Mouse (Mus musculus): Measurements from ENCODE around the gene Top2b. TPM values are rescaled to one million over a fixed set of nuclear protein-coding genes. Genes with fewer than 3 reads are reported as not detected.

Top2b gene
- polyA plus RNA-seq, 1 experiment from 2014 or later, result 17.6 TPM

DNA sequence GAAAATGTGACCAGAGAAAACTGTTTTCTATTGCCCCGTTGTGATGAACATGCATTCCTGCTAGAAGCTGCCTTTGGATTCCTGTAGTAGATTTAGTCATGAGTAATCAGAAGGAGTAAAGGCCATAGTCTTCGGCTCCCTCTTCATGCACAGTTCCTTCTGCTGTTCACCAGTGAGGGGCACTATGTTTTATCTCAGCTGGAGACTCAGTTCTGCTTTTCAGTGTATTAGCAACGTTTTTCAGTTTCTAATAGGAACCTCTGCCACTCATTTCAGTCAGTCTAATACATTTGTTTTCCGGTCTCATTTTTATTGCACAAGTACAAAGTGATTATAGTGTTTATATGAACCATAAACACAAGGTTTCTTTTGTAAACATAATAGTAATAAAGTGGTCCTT, 62.6 kb downstream of the Top2b start:
- no peak overlapping the region for H3K27ac ChIP-seq
- H3K4me2 ChIP-seq, result no peak overlapping the region
- no peaks in the 10 kb centered on the region for H3K9me3 ChIP-seq (replicated peaks)
- no peaks in the 10 kb centered on the region for H3K4me1 ChIP-seq (replicated peaks)
- peaks cover 48% of the 10 kb centered on the region for H3K36me3 ChIP-seq
- WGBS (ENCODE audit: insufficient replicate concordance), result 65% methylated on average over 4 of the region's 4 CpGs
- no peaks in the 10 kb centered on the region for H3K27me3 ChIP-seq
- ATAC-seq (ENCODE audit: low read depth) (no peak), DNase-seq (no peak)
- no peak overlapping the region for H3K4me3 ChIP-seq (replicated peaks)
- H3K9ac ChIP-seq, result no peak overlapping the region

DNA sequence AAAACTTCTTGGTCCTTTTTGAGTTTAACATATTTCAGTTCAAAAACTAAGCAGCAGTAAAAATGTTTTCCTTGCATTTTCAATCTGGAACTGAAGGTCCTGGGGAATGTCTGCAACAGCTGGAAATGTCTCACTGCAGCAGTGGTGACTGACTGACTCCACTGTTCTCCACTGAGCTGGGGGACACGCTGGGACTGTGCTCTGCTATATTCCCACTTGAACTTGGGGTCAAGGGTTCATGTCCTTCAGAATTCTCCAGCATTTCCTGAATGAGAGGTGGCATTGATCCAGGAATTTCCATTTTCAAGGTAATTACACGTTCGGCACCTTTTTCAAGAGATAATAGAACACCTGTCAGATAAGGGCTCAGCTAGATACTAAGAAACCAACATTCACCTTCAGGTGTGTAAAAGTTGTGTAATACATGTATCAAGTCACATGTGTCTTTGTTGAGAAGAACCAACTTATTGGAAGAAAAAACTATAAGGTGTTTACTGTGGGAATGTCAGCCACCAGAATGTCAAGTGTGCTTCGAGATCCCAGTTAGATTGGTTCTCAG, 67.0 kb downstream of the Top2b start:
- H3K27me3 ChIP-seq, result no peaks in the 10 kb centered on the region
- no peak for ATAC-seq (ENCODE audit: low read depth)
- H3K9me3 ChIP-seq (replicated peaks), result no peaks in the 10 kb centered on the region
- H3K9ac ChIP-seq, result no peak overlapping the region
- H3K4me2 ChIP-seq, result no peak overlapping the region
- no peak overlapping the region for H3K27ac ChIP-seq
- H3K4me3 ChIP-seq (replicated peaks), result no peak overlapping the region
- DNase-seq, result no peak
- no peaks in the 10 kb centered on the region for H3K4me1 ChIP-seq (replicated peaks)
- H3K36me3 ChIP-seq, result peaks cover 37% of the 10 kb centered on the region
- WGBS (ENCODE audit: insufficient replicate concordance), result 77% methylated on average over 4 of the region's 4 CpGs

DNA sequence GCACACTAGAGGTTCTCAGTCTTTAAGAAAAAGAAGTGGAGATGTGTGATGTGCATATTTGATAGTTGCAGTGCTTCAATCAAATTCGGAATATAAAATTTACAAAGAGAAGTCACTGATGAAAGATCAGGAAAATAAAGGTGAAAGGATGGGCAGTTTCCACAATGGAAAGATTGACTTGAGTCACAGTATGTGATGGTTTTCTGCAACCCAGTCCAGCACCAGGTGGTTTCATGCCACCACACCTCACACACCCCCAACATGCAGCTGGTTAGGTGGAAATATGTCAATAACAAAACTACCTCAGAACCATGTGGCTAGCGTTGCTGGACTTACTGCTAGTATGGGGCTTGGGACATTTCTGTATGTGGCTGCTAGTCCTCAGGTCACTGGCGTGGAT, 67.6 kb downstream of the Top2b start:
- ATAC-seq (ENCODE audit: low read depth) (no peak), DNase-seq (no peak)
- H3K9ac ChIP-seq, result no peak overlapping the region
- no peaks in the 10 kb centered on the region for H3K27me3 ChIP-seq
- 83% methylated on average over 3 of the region's 3 CpGs for WGBS (ENCODE audit: insufficient replicate concordance)
- H3K4me1 ChIP-seq (replicated peaks), result no peaks in the 10 kb centered on the region
- peaks cover 33% of the 10 kb centered on the region for H3K36me3 ChIP-seq
- no peaks in the 10 kb centered on the region for H3K9me3 ChIP-seq (replicated peaks)
- no peak overlapping the region for H3K4me3 ChIP-seq (replicated peaks)
- H3K4me2 ChIP-seq, result no peak overlapping the region
- H3K27ac ChIP-seq, result no peak overlapping the region

DNA sequence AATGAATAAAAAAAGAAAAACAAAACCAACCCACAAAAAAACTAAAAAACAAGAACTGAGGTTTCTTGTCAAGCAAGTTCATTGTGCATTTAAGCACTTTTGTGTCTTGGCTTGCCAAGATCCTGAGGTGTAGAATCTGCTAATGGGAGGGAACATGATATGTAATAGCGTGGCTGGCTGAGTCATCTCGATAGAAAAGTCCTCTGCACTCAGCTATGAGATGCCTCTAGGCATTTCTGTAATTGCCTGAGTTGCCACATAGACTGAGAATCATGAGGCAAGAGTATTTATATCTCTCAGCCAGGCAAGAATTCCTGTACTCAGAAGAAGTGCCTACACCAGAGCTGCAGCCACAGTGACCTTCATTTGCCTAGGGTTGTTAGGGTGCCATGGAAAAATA, 68.2 kb downstream of the Top2b start:
- Histone ChIP-seq H3K4me2 (no peak overlapping the region), H3K4me1 (replicated peaks) (no peaks in the 10 kb centered on the region), H3K9ac (no peak overlapping the region), H3K36me3 (peaks cover 33% of the 10 kb centered on the region), H3K4me3 (replicated peaks) (no peak overlapping the region), H3K9me3 (replicated peaks) (no peaks in the 10 kb centered on the region), H3K27ac (no peak overlapping the region), H3K27me3 (no peaks in the 10 kb centered on the region)
- WGBS (ENCODE audit: insufficient replicate concordance), result 80% methylated on average over 2 of the region's 2 CpGs
- ATAC-seq (ENCODE audit: low read depth) (no peak), DNase-seq (no peak)

DNA sequence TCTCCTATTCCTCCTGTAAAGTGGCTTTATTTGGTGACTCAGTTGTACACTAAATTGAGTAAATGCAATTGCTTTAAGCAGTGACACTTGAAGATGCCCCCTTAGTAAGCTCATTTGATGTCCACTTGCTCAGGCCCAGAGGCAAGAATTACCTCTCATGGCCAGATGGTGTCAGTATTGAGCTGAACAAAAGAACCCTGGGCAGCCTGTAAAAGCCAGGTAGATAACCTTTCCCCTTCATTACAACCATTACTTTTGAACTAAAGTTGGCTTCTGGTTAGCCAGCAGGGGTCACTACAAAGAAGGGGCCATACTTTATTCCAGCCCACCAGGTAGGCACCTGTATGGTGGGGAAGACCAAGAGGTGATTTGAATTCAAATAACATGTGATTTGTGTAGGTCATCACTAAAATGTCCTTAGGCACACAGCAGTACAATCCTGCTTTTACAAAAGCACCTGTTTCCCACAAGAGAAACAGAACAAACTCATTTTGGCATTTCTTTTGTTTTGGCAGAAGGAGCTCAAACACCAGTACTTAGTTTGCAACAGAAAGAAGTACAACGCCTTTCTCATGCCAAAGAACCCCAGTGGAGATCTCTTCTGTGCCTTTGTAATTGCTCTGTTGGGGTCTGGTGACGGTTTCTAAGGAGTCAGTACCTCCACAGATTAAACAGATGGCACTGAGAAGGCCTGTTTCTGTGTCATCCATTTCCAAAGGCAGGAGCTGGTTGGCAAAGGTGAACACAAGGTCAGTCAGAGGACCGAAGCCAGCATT, 69.6 kb downstream of the Top2b start:
- Histone ChIP-seq H3K4me1 (replicated peaks) (no peaks in the 10 kb centered on the region), H3K9ac (no peak overlapping the region), H3K27me3 (no peaks in the 10 kb centered on the region), H3K9me3 (replicated peaks) (no peaks in the 10 kb centered on the region), H3K36me3 (peaks cover 26% of the 10 kb centered on the region), H3K27ac (no peak overlapping the region), H3K4me2 (no peak overlapping the region), H3K4me3 (replicated peaks) (no peak overlapping the region)
- 75% methylated on average over 3 of the region's 3 CpGs for WGBS (ENCODE audit: insufficient replicate concordance)
- ATAC-seq (ENCODE audit: low read depth) (0 out of 2 replicates have a peak, but pooled peaks have one; percentile 27), DNase-seq (peak; percentile 18)

DNA sequence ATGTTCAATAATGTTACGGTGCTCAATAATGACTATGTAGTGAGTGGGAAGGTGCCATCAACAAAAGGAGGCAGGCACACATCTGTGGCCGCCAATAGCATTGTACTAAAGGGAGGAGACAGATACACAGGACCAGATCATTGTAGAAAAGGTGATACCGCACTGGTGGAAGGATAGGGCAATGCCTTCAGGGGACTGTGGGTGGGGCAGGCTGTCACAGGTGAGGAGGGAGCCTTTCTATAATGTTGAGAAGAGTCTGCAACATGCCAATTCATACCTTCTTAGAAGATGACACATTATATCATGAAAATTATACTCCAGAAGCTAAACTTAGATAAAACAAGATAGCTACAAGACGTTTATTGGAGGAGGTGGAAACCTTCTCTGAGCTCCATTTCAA, 72.4 kb downstream of the Top2b start:
- H3K4me1 ChIP-seq (replicated peaks), result no peaks in the 10 kb centered on the region
- H3K36me3 ChIP-seq, result peaks cover 9% of the 10 kb centered on the region
- H3K9me3 ChIP-seq (replicated peaks), result no peaks in the 10 kb centered on the region
- no peak overlapping the region for H3K9ac ChIP-seq
- DNase-seq (no peak), ATAC-seq (ENCODE audit: low read depth) (no peak)
- no peak overlapping the region for H3K4me3 ChIP-seq (replicated peaks)
- no peak overlapping the region for H3K4me2 ChIP-seq
- H3K27ac ChIP-seq, result no peak overlapping the region
- no peaks in the 10 kb centered on the region for H3K27me3 ChIP-seq
- WGBS (ENCODE audit: insufficient replicate concordance), result 78% methylated on average over 4 of the region's 4 CpGs

DNA sequence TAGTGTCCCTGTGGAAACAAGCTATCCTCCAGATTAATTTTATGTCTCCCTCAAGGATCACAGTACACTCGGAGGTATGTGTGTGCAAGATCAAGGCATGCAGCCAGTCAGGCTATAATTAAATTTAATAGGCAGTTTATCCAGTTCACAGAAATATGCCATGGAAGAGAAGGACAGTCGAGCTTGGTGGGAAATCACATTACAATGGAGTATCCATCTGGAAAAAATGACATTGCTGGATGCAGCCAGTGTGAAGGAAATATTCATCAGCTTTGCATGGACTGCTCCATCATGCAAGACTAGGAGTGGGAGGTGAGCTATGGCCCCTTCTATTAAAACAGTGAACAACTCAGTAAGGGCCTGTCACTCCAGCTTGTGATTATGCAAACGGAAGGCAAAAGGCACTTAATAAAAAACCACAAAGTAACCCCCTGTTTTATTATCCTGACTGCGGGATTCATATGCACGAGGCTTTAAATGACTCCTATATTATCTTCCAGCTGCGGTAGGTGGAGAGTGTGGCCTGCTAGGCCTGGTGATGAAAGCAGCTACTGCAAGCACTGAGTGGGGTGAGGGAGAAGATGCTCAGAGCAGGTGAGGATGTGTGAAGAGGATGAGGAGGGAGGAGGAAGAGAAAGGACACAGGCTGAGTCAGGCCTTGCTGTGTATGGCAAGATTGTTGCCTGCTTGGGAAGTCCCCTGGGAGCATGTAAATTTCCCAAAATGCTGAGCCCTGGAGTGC, 74.6 kb downstream of the Top2b start:
- DNase-seq (no peak), ATAC-seq (ENCODE audit: low read depth) (no peak)
- Histone ChIP-seq H3K4me3 (replicated peaks) (no peak overlapping the region), H3K9me3 (replicated peaks) (no peaks in the 10 kb centered on the region), H3K36me3 (peaks cover 6% of the 10 kb centered on the region), H3K4me2 (no peak overlapping the region), H3K27ac (no peak overlapping the region), H3K9ac (no peak overlapping the region), H3K4me1 (replicated peaks) (no peaks in the 10 kb centered on the region), H3K27me3 (no peaks in the 10 kb centered on the region)
- 74% methylated on average over 6 of the region's 6 CpGs for WGBS (ENCODE audit: insufficient replicate concordance)

DNA sequence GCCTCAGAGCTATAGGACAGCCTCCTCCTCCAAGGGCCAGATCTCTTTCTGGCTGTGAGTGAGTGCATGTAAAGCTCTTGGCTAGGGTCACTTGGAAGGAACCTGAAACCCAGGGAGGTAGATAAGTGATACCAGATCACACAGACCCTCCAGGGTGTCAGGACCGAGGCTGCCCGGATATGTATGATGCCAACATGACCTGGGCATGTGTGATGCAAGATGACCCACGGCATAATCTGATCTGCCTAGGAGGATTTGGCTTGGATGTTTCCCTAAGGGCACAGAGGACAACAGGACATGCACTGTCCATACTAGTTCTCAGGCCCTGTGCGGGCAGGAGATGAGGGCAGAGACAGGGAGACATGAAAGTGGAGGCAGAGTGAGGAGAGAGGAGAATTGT, 79.9 kb downstream of the Top2b start:
- H3K4me2 ChIP-seq, result no peak overlapping the region
- H3K9ac ChIP-seq, result no peak overlapping the region
- H3K4me1 ChIP-seq (replicated peaks), result peaks cover 28% of the 10 kb centered on the region
- H3K4me3 ChIP-seq (replicated peaks), result no peak overlapping the region
- H3K27me3 ChIP-seq, result no peaks in the 10 kb centered on the region
- no peaks in the 10 kb centered on the region for H3K36me3 ChIP-seq
- H3K9me3 ChIP-seq (replicated peaks), result no peaks in the 10 kb centered on the region
- no peak for ATAC-seq (ENCODE audit: low read depth)
- WGBS (ENCODE audit: insufficient replicate concordance), result 63% methylated on average over 4 of the region's 4 CpGs
- H3K27ac ChIP-seq, result no peak overlapping the region
- DNase-seq, result no peak

DNA sequence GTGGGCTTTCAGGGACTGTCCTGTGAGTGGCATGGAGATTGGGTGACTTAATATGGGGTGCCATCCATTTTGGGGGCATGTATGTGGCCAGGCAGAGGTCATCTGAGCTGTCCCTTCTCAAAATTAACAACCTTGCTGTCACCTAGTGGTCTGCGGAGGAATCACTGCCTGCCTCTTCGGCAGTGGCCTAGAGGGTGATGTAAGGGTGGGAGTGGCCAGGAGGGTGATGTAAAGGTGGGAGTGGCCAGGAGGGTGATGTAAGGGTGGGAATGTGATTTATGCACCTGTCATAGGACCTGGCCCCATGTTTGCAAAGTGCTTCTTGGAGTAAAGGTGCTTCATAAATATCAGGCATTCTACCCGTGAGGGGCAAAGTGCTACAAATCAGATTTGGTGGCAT, 82.6 kb downstream of the Top2b start:
- DNase-seq (no peak), ATAC-seq (ENCODE audit: low read depth) (peak; percentile 41)
- Histone ChIP-seq H3K27me3 (no peaks in the 10 kb centered on the region), H3K4me1 (replicated peaks) (peaks cover 30% of the 10 kb centered on the region), H3K4me2 (no peak overlapping the region), H3K9ac (no peak overlapping the region), H3K27ac (no peak overlapping the region), H3K4me3 (replicated peaks) (no peak overlapping the region), H3K9me3 (replicated peaks) (no peaks in the 10 kb centered on the region), H3K36me3 (no peaks in the 10 kb centered on the region)
- WGBS (ENCODE audit: insufficient replicate concordance), result 30% methylated on average over 3 of the region's 3 CpGs

DNA sequence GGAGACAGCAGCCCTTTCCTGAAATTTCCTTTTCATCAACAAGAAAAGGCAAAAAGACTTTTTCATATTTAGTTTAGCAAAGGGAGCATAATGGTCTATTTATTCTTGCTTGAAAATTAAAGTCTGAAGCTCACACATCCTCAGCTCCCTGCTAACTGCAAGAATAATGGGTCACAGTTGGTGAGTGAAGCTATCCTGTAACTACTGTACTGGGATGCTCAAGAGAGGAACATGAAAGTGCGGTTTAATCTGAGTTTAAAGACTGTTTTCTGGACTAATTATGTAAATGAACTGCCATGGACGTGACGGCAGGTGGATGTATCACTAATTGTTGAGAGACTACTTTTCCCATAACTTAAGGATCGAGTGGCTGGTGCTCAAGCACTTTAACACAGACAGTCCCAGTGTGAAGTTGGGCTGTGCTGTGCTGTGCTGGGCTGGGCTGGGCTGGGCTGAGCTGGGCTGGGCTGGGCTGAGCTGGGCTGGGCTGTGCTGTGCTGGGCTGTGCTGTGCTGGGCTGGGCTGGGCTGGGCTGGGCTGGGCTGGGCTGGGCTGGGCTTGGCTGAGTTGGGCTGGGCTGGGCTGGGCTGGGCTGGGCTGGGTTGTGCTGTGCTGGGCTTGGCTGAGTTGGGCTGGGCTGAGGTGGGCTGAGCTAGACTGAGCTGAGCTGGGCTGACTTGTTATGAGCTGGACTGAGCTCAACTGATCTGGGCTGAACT, 83.4 kb downstream of the Top2b start:
- no peaks in the 10 kb centered on the region for H3K27me3 ChIP-seq
- ATAC-seq (ENCODE audit: low read depth) (peak; percentile 98), DNase-seq (no peak)
- H3K9ac ChIP-seq, result no peak overlapping the region
- no peaks in the 10 kb centered on the region for H3K9me3 ChIP-seq (replicated peaks)
- H3K4me2 ChIP-seq, result 0 out of 2 replicates have a peak overlapping the region, but pooled peaks have one; percentile 17
- 49% methylated on average over 4 of the region's 4 CpGs for WGBS (ENCODE audit: insufficient replicate concordance)
- peaks cover 30% of the 10 kb centered on the region for H3K4me1 ChIP-seq (replicated peaks)
- no peaks in the 10 kb centered on the region for H3K36me3 ChIP-seq
- H3K4me3 ChIP-seq (replicated peaks), result no peak overlapping the region
- H3K27ac ChIP-seq, result no peak overlapping the region

DNA sequence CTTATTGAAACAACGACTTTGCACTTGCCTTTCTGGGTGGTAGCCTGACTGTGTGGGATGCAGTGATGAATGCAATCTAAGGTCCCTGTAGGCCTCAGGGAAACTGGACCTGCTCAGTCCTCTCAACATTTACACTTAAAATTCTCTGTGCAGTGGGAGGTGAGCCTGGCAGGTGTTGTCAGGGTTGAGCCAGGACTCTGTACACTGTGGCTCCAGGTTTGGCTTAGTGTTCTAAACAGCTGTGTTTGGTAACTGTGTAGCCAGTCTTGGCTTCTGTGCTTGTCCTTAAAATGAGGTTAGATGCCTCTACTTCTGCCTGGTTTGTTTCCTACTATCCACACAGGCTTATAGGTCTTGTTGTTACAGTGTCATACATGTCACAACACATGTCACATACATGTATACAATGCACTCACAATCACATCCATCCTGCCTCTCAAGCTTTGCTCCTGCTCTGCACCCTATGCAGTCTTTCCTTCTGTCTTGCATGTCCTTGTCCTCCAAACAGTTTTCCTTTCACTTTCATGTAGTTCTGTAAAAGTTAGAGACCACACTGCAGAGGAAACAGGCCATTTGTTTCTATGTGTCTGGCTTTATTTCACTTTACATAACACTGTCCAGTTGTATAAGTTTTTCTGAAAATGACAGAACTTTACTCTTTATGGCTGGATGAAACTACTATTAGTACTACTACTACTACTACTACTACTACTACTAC, 113.8 kb downstream of the Top2b start:
- Histone ChIP-seq H3K4me3 (replicated peaks) (no peak overlapping the region), H3K36me3 (no peaks in the 10 kb centered on the region), H3K27ac (no peak overlapping the region), H3K4me2 (no peak overlapping the region), H3K27me3 (no peaks in the 10 kb centered on the region), H3K4me1 (replicated peaks) (no peaks in the 10 kb centered on the region; the same call in 1 of the 2 replicates), H3K9ac (no peak overlapping the region), H3K9me3 (replicated peaks) (no peaks in the 10 kb centered on the region)
- DNase-seq (no peak), ATAC-seq (ENCODE audit: low read depth) (no peak)
- WGBS (ENCODE audit: insufficient replicate concordance), result 54% methylated on average over 1 of the region's 1 CpGs
